Mouse (Mus musculus) hindbrain, postnatal 0 days (tissue): Measurements from ENCODE around the gene Shoc2. TPM values are rescaled to one million over a fixed set of nuclear protein-coding genes. Genes with fewer than 3 reads are reported as not detected.

Source experiments
- ATAC-seq: fragments of 200-750 bp; cut with Nextera tagmentation; 2 replicates; pipeline ENCODE4 v1.8.0; 2017; ENCODE audit warnings: mild to moderate bottlenecking, moderate TSS enrichment, moderate library complexity
- DNase-seq: peaks from one replicate; pipeline ENCODE4 v3.0.0-alpha.2; 2015; ENCODE audit warnings: low spot score
- H3K27ac ChIP-seq: fragments of 300-500 bp; sonication (generic); 2 replicates; pipeline ENCODE4 v1.5.1; 2014; ENCODE audit warnings: mild to moderate bottlenecking
- H3K27me3 ChIP-seq: fragments of 300-500 bp; sonication (generic); 2 replicates; pipeline ENCODE4 v1.6.1; 2014; ENCODE audit warnings: low read length, mixed read lengths; ENCODE audit not compliant: insufficient read depth
- H3K36me3 ChIP-seq: fragments of 300-500 bp; sonication (generic); 2 replicates; pipeline ENCODE4 v1.6.1; 2014; ENCODE audit warnings: low read length, mixed read lengths; ENCODE audit not compliant: insufficient read depth
- H3K4me1 ChIP-seq: fragments of 300-500 bp; sonication (generic); 2 replicates; pipeline ENCODE4 v1.6.1; 2014; ENCODE audit warnings: antibody characterized with exemption, low read length, mixed read lengths; ENCODE audit not compliant: insufficient read depth
- H3K4me2 ChIP-seq: fragments of 300-500 bp; sonication (generic); 2 replicates; pipeline ENCODE4 v1.6.1; 2014; ENCODE audit warnings: low read depth, mild to moderate bottlenecking, low read length, moderate library complexity, mixed read lengths
- H3K4me3 ChIP-seq: fragments of 300-500 bp; sonication (generic); 2 replicates; pipeline ENCODE4 v1.5.1; 2014; ENCODE audit warnings: low read length
- H3K9ac ChIP-seq: fragments of 300-500 bp; sonication (generic); replicated peaks from 2 replicates; pipeline ENCODE4 v1.6.1; 2014; ENCODE audit warnings: mild to moderate bottlenecking, low read length, moderate library complexity, mixed read lengths
- H3K9me3 ChIP-seq: fragments of 300-500 bp; sonication (generic); 2 replicates; pipeline ENCODE4 v1.6.1; 2016; ENCODE audit warnings: low read length, mixed read lengths
- CTCF ChIP-seq: IDR thresholded peaks from 2 replicates; pipeline ENCODE4 v1.5.1; 2016; ENCODE audit warnings: antibody characterized with exemption, control low read depth, low read depth
- WGBS: fragments of 180-500 bp; shearing (Covaris S2); extraction: QIAGEN DNeasy Blood & Tissue Kit; methylation state at CpG from one replicate; pipeline ENCODE4 v1.1.7; 2014; 5-methylcytosine and 5-hydroxymethylcytosine counted together
- polyA plus RNA-seq: library from polyadenylated mRNA; unstranded; fragments of >200 nt; fragmentation: Nextera tagmentation; extraction: Ambion mirVana; gene quantifications from 2 replicates; pipeline ENCODE4 v1.2.1, GENCODE M21; 2015
- total RNA-seq: library from RNA; depleted of rRNA; stranded (reverse); fragments of >200 nt; gene quantifications from 2 replicates; pipeline ENCODE4 v1.2.3, GENCODE M21; 2014

Shoc2 gene
- total and polyA plus RNA-seq, 2 experiments from 2014 or later, result 47.7 to 69.8 TPM

- no peaks in the 10 kb centered on the region for H3K27me3 ChIP-seq
- no peak for ATAC-seq
- no peak overlapping the region for H3K27ac ChIP-seq
- no peaks in the 10 kb centered on the region for H3K36me3 ChIP-seq
- no peaks in the 10 kb centered on the region for H3K4me1 ChIP-seq
- no peak overlapping the region for H3K4me2 ChIP-seq
- no peak overlapping the region for H3K9ac ChIP-seq
- H3K4me3 ChIP-seq, result no peak overlapping the region
- WGBS, result 89% methylated on average over 7 of the region's 7 CpGs
- no peak for DNase-seq
- H3K9me3 ChIP-seq, result no peaks in the 10 kb centered on the region
- no peak for TF ChIP-seq CTCF
These were observed 27.8 kb downstream of the Shoc2 start for GRCm38 (mm10) chr19:53971938-53972337.

GRCm38 (mm10) chr19:53973656-53974055 is 29.6 kb downstream of the Shoc2 start:
- no peaks in the 10 kb centered on the region for H3K4me1 ChIP-seq
- no peak for TF ChIP-seq CTCF
- H3K9me3 ChIP-seq, result no peaks in the 10 kb centered on the region
- ATAC-seq (no peak), DNase-seq (no peak)
- H3K4me3 ChIP-seq, result no peak overlapping the region
- H3K27ac ChIP-seq, result no peak overlapping the region
- H3K36me3 ChIP-seq, result no peaks in the 10 kb centered on the region
- 76% methylated on average over 1 of the region's 1 CpGs for WGBS
- H3K27me3 ChIP-seq, result no peaks in the 10 kb centered on the region
- H3K9ac ChIP-seq, result no peak overlapping the region
- no peak overlapping the region for H3K4me2 ChIP-seq

- Histone ChIP-seq H3K27ac (no peak overlapping the region), H3K9ac (no peak overlapping the region), H3K4me3 (no peak overlapping the region), H3K36me3 (no peaks in the 10 kb centered on the region), H3K4me2 (no peak overlapping the region), H3K4me1 (no peaks in the 10 kb centered on the region), H3K27me3 (no peaks in the 10 kb centered on the region), H3K9me3 (no peaks in the 10 kb centered on the region)
- DNase-seq, result no peak
- TF ChIP-seq CTCF, result no peak
- 72% methylated on average over 3 of the region's 3 CpGs for WGBS
- ATAC-seq, result no peak
These were observed 37.9 kb downstream of the Shoc2 start for GRCm38 (mm10) chr19:53982041-53982440.

GRCm38 (mm10) chr19:53983336-53983735 is 39.2 kb downstream of the Shoc2 start:
- WGBS, result 98% methylated on average over 1 of the region's 1 CpGs
- no peaks in the 10 kb centered on the region for H3K36me3 ChIP-seq

GRCm38 (mm10) chr19:53984628-53985027 is 40.5 kb downstream of the Shoc2 start:
- no peak overlapping the region for H3K9ac ChIP-seq
- H3K9me3 ChIP-seq, result no peaks in the 10 kb centered on the region
- no peak for ATAC-seq
- no peak for TF ChIP-seq CTCF
- no peak overlapping the region for H3K27ac ChIP-seq
- no peaks in the 10 kb centered on the region for H3K4me1 ChIP-seq
- WGBS, result 97% methylated on average over 3 of the region's 3 CpGs
- H3K4me3 ChIP-seq, result no peak overlapping the region
- H3K36me3 ChIP-seq, result no peaks in the 10 kb centered on the region
- H3K4me2 ChIP-seq, result no peak overlapping the region
- H3K27me3 ChIP-seq, result no peaks in the 10 kb centered on the region
- no peak for DNase-seq

More at GRCm38 (mm10) chr19:53983336-53983735, 39.2 kb downstream of the Shoc2 start:
- Histone ChIP-seq H3K9ac (no peak overlapping the region), H3K27me3 (no peaks in the 10 kb centered on the region), H3K9me3 (no peaks in the 10 kb centered on the region), H3K27ac (no peak overlapping the region), H3K4me1 (no peaks in the 10 kb centered on the region), H3K4me3 (no peak overlapping the region), H3K4me2 (no peak overlapping the region)
- no peak for DNase-seq
- ATAC-seq, result no peak
- TF ChIP-seq CTCF, result no peak

- Histone ChIP-seq H3K36me3 (no peaks in the 10 kb centered on the region), H3K4me2 (no peak overlapping the region), H3K27ac (no peak overlapping the region), H3K9me3 (no peaks in the 10 kb centered on the region), H3K4me1 (no peaks in the 10 kb centered on the region), H3K27me3 (no peaks in the 10 kb centered on the region), H3K4me3 (no peak overlapping the region), H3K9ac (no peak overlapping the region)
- TF ChIP-seq CTCF, result no peak
- WGBS, result 73% methylated on average over 2 of the region's 2 CpGs
- no peak for DNase-seq
- ATAC-seq, result no peak
These were observed 46.4 kb downstream of the Shoc2 start for GRCm38 (mm10) chr19:53990538-53990937.

GRCm38 (mm10) chr19:53993860-53994259 is 49.8 kb downstream of the Shoc2 start:
- WGBS, result 77% methylated on average over 3 of the region's 3 CpGs

More at GRCm38 (mm10) chr19:53993860-53994259, 49.8 kb downstream of the Shoc2 start:
- Histone ChIP-seq H3K4me3 (no peak overlapping the region), H3K27me3 (no peaks in the 10 kb centered on the region), H3K27ac (no peak overlapping the region), H3K36me3 (no peaks in the 10 kb centered on the region), H3K9ac (no peak overlapping the region), H3K4me1 (no peaks in the 10 kb centered on the region), H3K9me3 (no peaks in the 10 kb centered on the region), H3K4me2 (no peak overlapping the region)
- ATAC-seq (no peak), DNase-seq (no peak)
- no peak for TF ChIP-seq CTCF
